Mouse (Mus musculus): ENCODE data around the gene Dad1.

GRCm38 (mm10) chr14:54189255-54189654 lies 64.6 kb downstream of the Dad1 start:
- TF ChIP-seq CTCF (IDR thresholded peaks at IDR 0.05): 0 out of 2 replicates have a peak, but pooled peaks have one; percentile 5
- no peak for TF ChIP-seq EP300 (IDR thresholded peaks at IDR 0.05)

All from lung, postnatal 0 days (tissue).